Mouse (Mus musculus): Measurements from ENCODE around the gene Slc5a10. TPM values are rescaled to one million over a fixed set of nuclear protein-coding genes. Genes with fewer than 3 reads are reported as not detected.

The Slc5a10 gene
- total RNA-seq, 2 experiments from 2014 or later = not detected

DNA sequence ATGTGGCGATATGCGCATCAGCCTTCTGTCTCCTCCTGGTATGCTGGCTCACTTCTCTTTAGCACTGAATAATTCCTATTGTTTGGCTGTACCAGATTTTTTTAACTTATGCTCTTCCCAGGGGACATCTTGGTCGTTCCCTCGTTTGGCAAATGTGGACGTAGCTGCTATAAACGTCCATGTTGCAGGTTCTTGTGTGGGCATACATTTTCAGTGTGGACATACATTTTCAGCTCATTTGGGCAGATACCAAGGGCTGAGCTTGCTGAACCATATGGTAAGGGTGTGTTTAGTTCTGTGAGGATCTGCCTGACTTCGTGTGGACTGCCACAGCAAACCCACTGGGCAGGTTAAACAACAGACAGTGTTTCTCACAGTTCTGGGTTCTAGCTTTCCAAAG, 95.5 kb downstream of the Slc5a10 start:
- no peak for DNase-seq (ENCODE audit: low spot score in 2 of 2)

Other genes with a start within 250 kb of the Slc5a10 start
- 100 to 1,000 TPM; 303 to 330 TPM for gene Mfap4, start 235.4 kb downstream of the Slc5a10 start, total RNA-seq (2021)
- gene Mapk7, start 226.4 kb downstream of the Slc5a10 start, total RNA-seq (2021) = 10 to 100 TPM; 20.2 TPM
- gene B9d1, start 215.7 kb downstream of the Slc5a10 start, total RNA-seq (2021) = 10 to 100 TPM in 1 of 2 experiments, 1 to 10 TPM in 1; 8.1 to 11.4 TPM
- gene Epn2, start 141.1 kb downstream of the Slc5a10 start, total RNA-seq (2021) = 10 to 100 TPM; 26.9 to 30.4 TPM
- 1 to 10 TPM; 7.0 to 7.8 TPM for gene Grap, start 67.6 kb downstream of the Slc5a10 start, total RNA-seq (2021)
- gene Fam83g, start 36.7 kb downstream of the Slc5a10 start, total RNA-seq (2021) = under 1 TPM; 0.34 to 0.36 TPM
- gene Prpsap2, start 41.3 kb upstream of the Slc5a10 start, total RNA-seq (2021) = 10 to 100 TPM; 12.2 to 12.9 TPM
- 10 to 100 TPM; 45.1 to 45.8 TPM for gene Ulk2, start 134.2 kb upstream of the Slc5a10 start, total RNA-seq (2021)
- 10 to 100 TPM; 16.4 to 17.4 TPM for gene Akap10, start 209.4 kb upstream of the Slc5a10 start, total RNA-seq (2021)
- gene Specc1, start 235.9 kb upstream of the Slc5a10 start, total RNA-seq (2021) = 10 to 100 TPM in 1 of 2 experiments, 1 to 10 TPM in 1; 9.8 to 12.1 TPM

Measured in gastrocnemius, postnatal 4 days (tissue).